ENCODE assay signal across 8 mouse cellular contexts in the genomic region with DNA sequence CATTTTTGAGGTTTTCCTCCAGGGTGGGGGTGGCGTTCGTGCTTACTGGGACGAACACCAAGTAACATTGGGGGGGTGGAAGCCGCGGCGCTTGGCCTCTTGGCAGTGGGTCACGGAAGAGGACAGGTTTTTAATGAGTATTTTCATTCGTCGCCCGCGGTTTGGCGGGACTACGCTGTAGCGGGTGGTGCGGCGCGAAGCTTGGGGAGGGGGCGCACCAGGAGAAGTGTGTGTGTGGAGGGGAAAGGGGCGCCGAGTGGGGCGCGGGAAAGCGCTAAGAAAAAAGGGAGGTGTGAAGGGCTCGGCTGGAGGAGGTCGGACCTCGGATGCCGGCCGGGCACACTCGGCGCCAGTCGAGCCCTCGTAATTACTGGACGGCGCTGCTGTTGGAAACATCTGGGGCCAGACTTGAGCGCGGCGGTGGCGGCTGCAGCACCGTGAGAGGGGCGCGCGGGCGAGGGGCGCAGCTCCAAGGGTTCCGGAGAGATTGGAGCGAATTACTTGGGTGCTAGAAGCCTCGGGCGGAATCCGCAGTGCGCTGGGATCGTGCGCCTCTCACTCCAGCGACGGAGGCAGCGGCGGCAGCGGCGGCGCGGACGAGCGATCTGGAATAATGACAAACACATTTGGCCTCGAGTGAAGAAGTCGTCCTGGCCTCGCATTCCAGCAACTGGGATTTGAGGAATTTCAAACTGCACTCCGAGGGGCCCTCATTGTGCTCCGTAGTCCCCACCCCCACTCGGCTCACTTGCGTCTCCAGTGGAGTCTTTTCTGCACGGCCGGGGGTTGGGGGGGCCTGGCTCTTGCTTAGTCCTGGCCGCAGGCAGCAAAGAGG. TPM values are rescaled to one million over a fixed set of nuclear protein-coding genes. Genes with fewer than 3 reads are reported as not detected.
DNase-seq lines count a peak whose midpoint lies in the region; ATAC-seq and TF ChIP-seq lines count a peak whose summit lies in the region.

No protein-coding gene starts in this region.

- H3K4me3 ChIP-seq in embryonic fibroblast, embryonic 13.5 days (ENCODE audit: insufficient read depth, low read length) = peak overlapping the region; percentile 59
- H3K4me3 ChIP-seq in limb, embryonic 13.5 days = peak overlapping the region; percentile 86
- peak overlapping the region; percentile 51 for H3K4me3 ChIP-seq in neural tube, embryonic 11.5 days (ENCODE audit: low read depth, low read length)

- TF ChIP-seq CTCF in embryonic fibroblast, embryonic 13.5 days (IDR thresholded peaks at IDR 0.05; ENCODE audit: borderline replicate concordance, insufficient read depth, low read length) = no peak

- H3K4me2 ChIP-seq in limb, embryonic 13.5 days (replicated peaks) = peak overlapping the region; percentile 80
- H3K4me2 ChIP-seq in neural tube, embryonic 11.5 days (ENCODE audit: low read depth) = peak overlapping the region; percentile 35

- DNase-seq in right cerebral cortex, postnatal 4 days = peak; percentile 58
- DNase-seq in right cerebral cortex, postnatal 36 days (ENCODE audit: low spot score in 2 of 2) = no peak
- DNase-seq in heart, postnatal 14 days = peak; percentile 48 to 62
- DNase-seq in neural tube, embryonic 11.5 days (ENCODE audit: low spot score) = peak; percentile 71
- no peak for DNase-seq in right cerebral cortex, postnatal 14 days
- no peak for DNase-seq in c-Kit-positive CD71-positive TER-119-positive erythroid progenitor cells, embryonic 14.5 days (ENCODE audit: low spot score)

- H3K27ac ChIP-seq in embryonic fibroblast, embryonic 13.5 days (ENCODE audit: insufficient read depth, low read length) = peak overlapping the region; percentile 90
- peak overlapping the region; percentile 100 for H3K27ac ChIP-seq in limb, embryonic 13.5 days
- H3K27ac ChIP-seq in neural tube, embryonic 11.5 days (ENCODE audit: low read depth, low read length) = peak overlapping the region; percentile 86

- no peaks in the 10 kb centered on the region for H3K4me1 ChIP-seq in embryonic fibroblast, embryonic 13.5 days (ENCODE audit: control insufficient read depth, insufficient read depth, low read length)
- peaks cover 31% of the 10 kb centered on the region for H3K4me1 ChIP-seq in limb, embryonic 13.5 days
- H3K4me1 ChIP-seq in neural tube, embryonic 11.5 days (ENCODE audit: control insufficient read depth, insufficient read depth, low read length) = peaks cover 32% of the 10 kb centered on the region

- ATAC-seq in limb, embryonic 13.5 days (ENCODE audit: low FRiP score, low read depth) = no peak
- no peak for ATAC-seq in neural tube, embryonic 11.5 days (ENCODE audit: insufficient read depth, low FRiP score, low TSS enrichment)

- no peaks in the 10 kb centered on the region for H3K27me3 ChIP-seq in limb, embryonic 13.5 days
- H3K27me3 ChIP-seq in neural tube, embryonic 11.5 days (ENCODE audit: control insufficient read depth, insufficient read depth, low read length) = peaks cover 72% of the 10 kb centered on the region

- intact Hi-C loops in heart, postnatal 14 days (cut with DNase I) = loop anchor here (2.0 to 10.0 kb wide), 4 partner anchors 360 to 1388 kb away; a partner anchor contains a TSS

- H3K9me3 ChIP-seq in limb, embryonic 13.5 days = no peaks in the 10 kb centered on the region
- H3K9me3 ChIP-seq in neural tube, embryonic 11.5 days (ENCODE audit: control insufficient read depth, low read length) = no peaks in the 10 kb centered on the region

- TF ChIP-seq POLR2A in embryonic fibroblast, embryonic 13.5 days (IDR thresholded peaks at IDR 0.05; ENCODE audit: low read depth, low read length) = peak; percentile 37

- H3K9ac ChIP-seq in limb, embryonic 13.5 days = peak overlapping the region; percentile 100
- peak overlapping the region; percentile 68 for H3K9ac ChIP-seq in neural tube, embryonic 11.5 days (ENCODE audit: low read length)

- H3K36me3 ChIP-seq in limb, embryonic 13.5 days = peaks cover 6% of the 10 kb centered on the region; the same call in 1 of the 2 replicates
- no peaks in the 10 kb centered on the region for H3K36me3 ChIP-seq in neural tube, embryonic 11.5 days (ENCODE audit: control insufficient read depth, insufficient read depth, low read length)

- under 1% methylated on average over 71 of the region's 72 CpGs for whole genome bisulfite sequencing in limb, embryonic 13.5 days
- under 1% methylated on average over 67 of the region's 72 CpGs for WGBS in neural tube, embryonic 11.5 days

RNA-seq across cellular contexts. Expression of a gene that starts 0.9 kb away (rescaled TPM):
- polyA plus RNA-seq in embryonic fibroblast, embryonic 13.5 days (2011; ENCODE audit: insufficient read length, low read depth, missing spikeins) = 57.3 and 115 TPM in 2 replicates
- 10 to 100 TPM; 35.3 to 44.0 TPM for total RNA-seq in heart, postnatal 14 days (2021)
- polyA plus RNA-seq in limb, embryonic 13.5 days (2015; fragmentation: Nextera tagmentation; extraction: Ambion mirVana) = 120 and 137 TPM in 2 replicates
- 39.6 and 43.2 TPM in 2 replicates for polyA plus RNA-seq in neural tube, embryonic 11.5 days (2014; fragmentation: Nextera tagmentation; extraction: Ambion mirVana)

Comparison
In these comparisons a context has a peak if more than half of its experiments do, and no peak if none do; other contexts are left out.
1. DNase-seq: peak in right cerebral cortex, postnatal 4 days (single experiment), heart, postnatal 14 days (2 of 2) and neural tube, embryonic 11.5 days (single experiment); none in right cerebral cortex, postnatal 36 days (0 of 2), right cerebral cortex, postnatal 14 days (single experiment) and c-Kit-positive CD71-positive TER-119-positive erythroid progenitor cells, embryonic 14.5 days (single experiment).
2. Peak in every context shown above with its lines, with median percentiles within 50 percentile points of each other: H3K27ac ChIP-seq and H3K4me3 ChIP-seq.